ENCODE assay signal across 8 mouse cellular contexts in the genomic region with DNA sequence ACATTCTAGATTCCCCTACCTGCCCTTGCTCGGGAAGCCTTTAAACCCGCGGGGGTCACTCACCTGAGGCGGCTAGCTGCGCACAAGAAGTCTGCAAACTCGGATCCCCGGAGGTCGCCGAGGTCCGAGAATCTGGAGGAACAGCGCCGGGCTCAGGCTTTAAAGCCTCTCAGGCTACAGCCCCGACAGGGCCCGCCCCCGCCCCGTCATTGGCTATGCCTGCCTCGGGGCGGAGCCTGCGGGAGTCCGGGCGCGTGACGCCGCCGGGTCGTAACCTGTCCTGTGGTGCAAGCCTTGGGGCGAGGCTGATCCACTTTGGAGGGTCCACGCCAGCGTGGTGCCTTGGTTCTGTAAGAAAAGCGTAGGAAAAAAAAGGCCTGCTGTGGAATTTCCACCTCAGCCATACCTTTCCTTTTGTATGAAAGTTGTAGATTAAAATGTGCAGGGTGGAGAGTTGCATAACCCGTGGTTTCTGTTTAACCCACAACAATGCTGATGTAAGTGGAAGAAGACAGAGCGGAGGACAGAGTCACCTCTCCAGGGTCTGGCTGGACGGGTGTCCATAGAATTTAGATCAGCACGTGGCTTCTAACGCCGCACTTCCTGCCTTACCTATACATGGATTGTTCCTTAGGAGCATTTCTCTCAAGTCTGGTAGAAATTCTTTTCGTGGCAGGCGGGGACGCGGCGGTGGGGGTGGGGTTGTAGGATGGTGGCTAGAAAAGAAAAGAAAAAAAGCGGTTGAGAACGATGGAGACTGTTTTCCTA. TPM values are rescaled to one million over a fixed set of nuclear protein-coding genes. Genes with fewer than 3 reads are reported as not detected.
DNase-seq lines count a peak whose midpoint lies in the region; ATAC-seq lines count a peak whose summit lies in the region.

A gene (minus strand): TSS at position 718 of the 768 bp plus-strand sequence.

- H3K4me3 ChIP-seq in intestine, embryonic 14.5 days (ENCODE audit: low read depth, low read length) = peak within 1 kb of the TSS; percentile 86

- H3K4me1 ChIP-seq in intestine, embryonic 14.5 days (replicated peaks; ENCODE audit: control insufficient read depth, insufficient read depth, low read length) = peaks cover 8% of the 10 kb centered on the region

- H3K27me3 ChIP-seq in intestine, embryonic 14.5 days (replicated peaks; ENCODE audit: control insufficient read depth, insufficient read depth, low read length) = no peaks in the 10 kb centered on the region

- H3K9me3 ChIP-seq in intestine, embryonic 14.5 days (ENCODE audit: control insufficient read depth, low read length) = no peaks in the 10 kb centered on the region

- 1% methylated on average over 43 of the region's 43 CpGs for WGBS in intestine, embryonic 14.5 days

- H3K36me3 ChIP-seq in intestine, embryonic 14.5 days (ENCODE audit: control insufficient read depth, insufficient read depth, low read length) = peaks cover 26% of the 10 kb centered on the region

- peak; percentile 99 for ATAC-seq in intestine, embryonic 14.5 days (replicated peaks; ENCODE audit: low FRiP score, low TSS enrichment, low read depth)

- H3K4me2 ChIP-seq in intestine, embryonic 14.5 days (ENCODE audit: low read length) = peak within 1 kb of the TSS; percentile 85

- intact Hi-C loops in left cerebral cortex, postnatal 14 days (cut with DNase I) = no loop called here

- DNase-seq in adrenal gland, adult 18-20 months (ENCODE audit: low spot score in 2 of 2) = peak; percentile 94 to 95
- peak; percentile 97 for DNase-seq in embryo, embryonic 11 days
- DNase-seq in gastrocnemius, postnatal 25 days = peak; percentile 96
- DNase-seq in intestine, embryonic 14.5 days (ENCODE audit: low spot score) = peak; percentile 94
- DNase-seq in left cerebral cortex, postnatal 14 days (ENCODE audit: low spot score in 2 of 2) = peak; percentile 87 to 89
- peak; percentile 92 for DNase-seq in mesoderm, embryonic 11.5 days (ENCODE audit: low read depth, low spot score)
- DNase-seq in right cerebral cortex, postnatal 36 days (ENCODE audit: low spot score in 2 of 2) = peak; percentile 89 to 92
- DNase-seq in yolk sac, embryonic 10.5 days (ENCODE audit: low spot score) = peak; percentile 96

- H3K27ac ChIP-seq in intestine, embryonic 14.5 days (ENCODE audit: low read depth) = peak within 1 kb of the TSS; percentile 67

- H3K9ac ChIP-seq in intestine, embryonic 14.5 days (ENCODE audit: low read length) = peak within 1 kb of the TSS; percentile 76

RNA-seq across cellular contexts. Expression of the gene that starts here (rescaled TPM):
- total RNA-seq in adrenal gland, adult 18-20 months (2021) = 100 to 1,000 TPM; 216 to 657 TPM
- 100 to 1,000 TPM; 120 to 147 TPM for total RNA-seq in gastrocnemius, postnatal 25 days (2021)
- polyA plus RNA-seq in intestine, embryonic 14.5 days (2014; fragmentation: Nextera tagmentation; extraction: Ambion mirVana) = 167 and 188 TPM in 2 replicates
- 100 to 1,000 TPM; 179 to 186 TPM for total RNA-seq in left cerebral cortex, postnatal 14 days (2021)

Comparison
In these comparisons a context has a peak if more than half of its experiments do, and no peak if none do; other contexts are left out.
1. Peak in every context shown above with its lines: DNase-seq, ATAC-seq, H3K4me3 ChIP-seq and H3K27ac ChIP-seq.